In genomic region chr13:98818205-98818604, GRCm38 (mm10) we compare ENCODE assay signal across 22 mouse cellular contexts. TPM values are rescaled to one million over a fixed set of nuclear protein-coding genes. Genes with fewer than 3 reads are reported as not detected.
DNase-seq lines count a peak whose midpoint lies in the region; ATAC-seq and TF ChIP-seq lines count a peak whose summit lies in the region.
"Had no signal": no experiment of that assay in that cellular context is flagged by ENCODE, and none has a peak within 500 bp of the region (broad histone marks: within the 10 kb centered on the region; RNA-seq: fewer than 3 reads in every experiment).

No protein-coding gene starts in this region.

- no peaks in the 10 kb centered on the region for H3K9me3 ChIP-seq in lung, embryonic 15.5 days
- no peaks in the 10 kb centered on the region for H3K9me3 ChIP-seq in intestine, embryonic 16.5 days (ENCODE audit: control insufficient read depth, low read length)
- H3K9me3 ChIP-seq in kidney, embryonic 15.5 days (replicated peaks), result no peaks in the 10 kb centered on the region
- H3K9me3 ChIP-seq in hindbrain, embryonic 10.5 days, result no peaks in the 10 kb centered on the region
- H3K9me3 ChIP-seq: embryonic facial prominence, embryonic 15.5 days; heart, embryonic 13.5 days; limb, embryonic 13.5 days; liver, embryonic 13.5 days; midbrain, embryonic 12.5 days; neural tube, embryonic 12.5 days had no signal

- DNase-seq in lung, postnatal 10 days, result no peak
- no peak for DNase-seq in hindbrain, embryonic 10.5 days (ENCODE audit: low spot score)
- DNase-seq: cerebellum, adult 11-12 months; cerebellum, postnatal 25 days; embryo, embryonic 11 days; gastrocnemius, adult 2 months; heart, postnatal 4 days; liver, embryonic 13.5 days; lung, embryonic 14.5 days; right cerebral cortex, postnatal 4 days had no signal

- H3K27ac ChIP-seq in lung, embryonic 15.5 days, result peak overlapping the region; percentile 72; the same call in 1 of the 2 replicates
- H3K27ac ChIP-seq in intestine, embryonic 16.5 days (ENCODE audit: low read length), result peak overlapping the region; percentile 82
- H3K27ac ChIP-seq in kidney, embryonic 15.5 days, result peak overlapping the region; percentile 76; the same call in 1 of the 2 replicates
- H3K27ac ChIP-seq in small intestine, adult 2 months (ENCODE audit: insufficient read depth, low read depth, low read length), result peak overlapping the region; percentile 96
- H3K27ac ChIP-seq in hindbrain, embryonic 10.5 days, result no peak overlapping the region
- H3K27ac ChIP-seq: embryonic facial prominence, embryonic 15.5 days; gastrocnemius, adult 2 months; heart, embryonic 13.5 days; limb, embryonic 13.5 days; liver, embryonic 13.5 days; midbrain, embryonic 12.5 days; neural tube, embryonic 12.5 days had no signal

- H3K4me2 ChIP-seq in lung, embryonic 15.5 days, result no peak overlapping the region
- H3K4me2 ChIP-seq in intestine, embryonic 16.5 days (ENCODE audit: low read depth, low read length), result no peak overlapping the region
- H3K4me2 ChIP-seq in kidney, embryonic 15.5 days, result no peak overlapping the region
- H3K4me2 ChIP-seq: embryonic facial prominence, embryonic 15.5 days; heart, embryonic 13.5 days; limb, embryonic 13.5 days; liver, embryonic 13.5 days; lung, embryonic 14.5 days; midbrain, embryonic 12.5 days; neural tube, embryonic 12.5 days had no signal

- TF ChIP-seq CTCF in small intestine, adult 2 months (IDR thresholded peaks at IDR 0.05; ENCODE audit: extremely low read depth, insufficient read length, insufficient replicate concordance, low read depth, low read length), result no peak

- no peaks in the 10 kb centered on the region for H3K27me3 ChIP-seq in lung, embryonic 15.5 days
- no peaks in the 10 kb centered on the region for H3K27me3 ChIP-seq in intestine, embryonic 16.5 days (replicated peaks; ENCODE audit: control insufficient read depth, insufficient read depth, low read length)
- H3K27me3 ChIP-seq in kidney, embryonic 15.5 days, result no peaks in the 10 kb centered on the region
- H3K27me3 ChIP-seq in small intestine, adult 2 months (ENCODE audit: control insufficient read depth, insufficient read depth, low read length), result no peaks in the 10 kb centered on the region
- no peaks in the 10 kb centered on the region for H3K27me3 ChIP-seq in hindbrain, embryonic 10.5 days (ENCODE audit: insufficient read depth, poor library complexity, severe bottlenecking)
- H3K27me3 ChIP-seq: embryonic facial prominence, embryonic 15.5 days; heart, embryonic 13.5 days; limb, embryonic 13.5 days; liver, embryonic 13.5 days; midbrain, embryonic 12.5 days; neural tube, embryonic 12.5 days had no signal

- TF ChIP-seq POLR2A in small intestine, adult 2 months (IDR thresholded peaks at IDR 0.05; ENCODE audit: low read depth, low read length), result no peak

- H3K36me3 ChIP-seq in lung, embryonic 15.5 days, result no peaks in the 10 kb centered on the region
- H3K36me3 ChIP-seq in intestine, embryonic 16.5 days (ENCODE audit: control insufficient read depth, insufficient read depth, low read length), result no peaks in the 10 kb centered on the region
- H3K36me3 ChIP-seq in kidney, embryonic 15.5 days, result no peaks in the 10 kb centered on the region
- no peaks in the 10 kb centered on the region for H3K36me3 ChIP-seq in small intestine, adult 2 months (ENCODE audit: control insufficient read depth, insufficient read depth, low read length)
- no peaks in the 10 kb centered on the region for H3K36me3 ChIP-seq in hindbrain, embryonic 10.5 days
- H3K36me3 ChIP-seq: embryonic facial prominence, embryonic 15.5 days; heart, embryonic 13.5 days; limb, embryonic 13.5 days; liver, embryonic 13.5 days; midbrain, embryonic 12.5 days; neural tube, embryonic 12.5 days had no signal

- no peak overlapping the region for H3K9ac ChIP-seq in lung, embryonic 15.5 days
- H3K9ac ChIP-seq in intestine, embryonic 16.5 days (ENCODE audit: low read depth, low read length), result no peak overlapping the region
- no peak overlapping the region for H3K9ac ChIP-seq in kidney, embryonic 15.5 days
- H3K9ac ChIP-seq: embryonic facial prominence, embryonic 15.5 days; heart, embryonic 13.5 days; limb, embryonic 13.5 days; liver, embryonic 13.5 days; lung, embryonic 14.5 days; midbrain, embryonic 12.5 days; neural tube, embryonic 12.5 days had no signal

- WGBS in lung, embryonic 15.5 days, result 61% methylated on average over 4 of the region's 4 CpGs
- 44% methylated on average over 4 of the region's 4 CpGs for WGBS in intestine, embryonic 16.5 days
- 50% methylated on average over 4 of the region's 4 CpGs for WGBS in kidney, embryonic 15.5 days
- WGBS in small intestine, adult 2 months, result 29% methylated on average over 4 of the region's 4 CpGs
- 77% methylated on average over 4 of the region's 4 CpGs for WGBS in hindbrain, embryonic 10.5 days

- H3K4me3 ChIP-seq in lung, embryonic 15.5 days, result no peak overlapping the region
- no peak overlapping the region for H3K4me3 ChIP-seq in intestine, embryonic 16.5 days (ENCODE audit: low read length)
- H3K4me3 ChIP-seq in kidney, embryonic 15.5 days (replicated peaks), result no peak overlapping the region
- no peak overlapping the region for H3K4me3 ChIP-seq in small intestine, adult 2 months (ENCODE audit: low read depth, low read length)
- H3K4me3 ChIP-seq in hindbrain, embryonic 10.5 days, result no peak overlapping the region
- H3K4me3 ChIP-seq: embryonic facial prominence, embryonic 15.5 days; gastrocnemius, adult 2 months; heart, embryonic 13.5 days; limb, embryonic 13.5 days; liver, embryonic 13.5 days; midbrain, embryonic 12.5 days; neural tube, embryonic 12.5 days had no signal

- ATAC-seq in lung, embryonic 15.5 days (ENCODE audit: borderline replicate concordance, extremely low read depth, low FRiP score, low TSS enrichment), result no peak
- ATAC-seq in intestine, embryonic 16.5 days, result no peak
- ATAC-seq in kidney, embryonic 15.5 days (replicated peaks; ENCODE audit: low FRiP score), result no peak
- no peak for ATAC-seq in CD4-positive, CD25-positive, alpha-beta regulatory T cell, adult 4 months
- ATAC-seq: activated CD4-positive, CD25-positive, alpha-beta regulatory T cell, adult 4 months; hindbrain, embryonic 16.5 days had no signal

- H3K4me1 ChIP-seq in lung, embryonic 15.5 days, result peaks cover 24% of the 10 kb centered on the region
- peaks cover 9% of the 10 kb centered on the region; the same call in 1 of the 2 replicates for H3K4me1 ChIP-seq in intestine, embryonic 16.5 days (ENCODE audit: control insufficient read depth, insufficient read depth, low read length)
- peaks cover 38% of the 10 kb centered on the region for H3K4me1 ChIP-seq in kidney, embryonic 15.5 days
- peaks cover 20% of the 10 kb centered on the region; the same call in 1 of the 2 replicates for H3K4me1 ChIP-seq in small intestine, adult 2 months (ENCODE audit: control insufficient read depth, insufficient read depth, insufficient read length, low read length)
- peaks cover 25% of the 10 kb centered on the region; the same call in 1 of the 2 replicates for H3K4me1 ChIP-seq in hindbrain, embryonic 10.5 days (replicated peaks)

RNA-seq across cellular contexts. Expression of gene Fcho2, which starts 3.0 kb away (rescaled TPM):
- polyA plus RNA-seq in lung, embryonic 15.5 days (2015; fragmentation: Nextera tagmentation; extraction: Ambion mirVana), result 40.5 and 43.1 TPM in 2 replicates
- 31.2 and 31.9 TPM in 2 replicates for polyA plus RNA-seq in intestine, embryonic 16.5 days (2015; fragmentation: Nextera tagmentation; extraction: Ambion mirVana)
- polyA plus RNA-seq in kidney, embryonic 15.5 days (2015; fragmentation: Nextera tagmentation; extraction: Ambion mirVana), result 41.6 and 42.8 TPM in 2 replicates
- 3.2 and 8.5 TPM in 2 replicates for polyA plus RNA-seq in small intestine, adult 2 months (2012; rRNA removed)
- polyA plus RNA-seq in hindbrain, embryonic 10.5 days (2016; fragmentation: Nextera tagmentation; extraction: Ambion mirVana), result 23.5 and 27.3 TPM in 2 replicates
- polyA plus RNA-seq in CD4-positive, CD25-positive, alpha-beta regulatory T cell, adult 4 months (2017; shearing (Covaris generic)), result 10 to 100 TPM; 40.5 to 46.8 TPM
